Mouse (Mus musculus) liver, embryonic 14.5 days (tissue): ENCODE results near the gene Il10. TPM values are rescaled to one million over a fixed set of nuclear protein-coding genes. Genes with fewer than 3 reads are reported as not detected.
A peak's percentile ranks its signal among the peaks of the same experiment; 100 is the strongest.
"Not testable (repeated sequence)": the region's sequence is repeated elsewhere in the genome, so short reads cannot be mapped to it uniquely, and the experiment has no call there.

ENCODE experiments used
- ATAC-seq: fragments of 200-750 bp; cut with Nextera tagmentation; 2 replicates; pipeline ENCODE4 v1.8.0; 2017; ENCODE audit warnings: moderate number of reproducible peaks, mild to moderate bottlenecking, moderate library complexity; ENCODE audit not compliant: insufficient read depth
- DNase-seq, 3 experiments: peaks; one replicate each; pipeline ENCODE4 v3.0.0-alpha.2; 2012 to 2013; ENCODE audit warnings: low read depth in 3 of 3, low spot score in 3 of 3
- H3K27ac ChIP-seq: fragments of 300-500 bp; sonication (generic); 2 replicates; pipeline ENCODE4 v1.5.1; 2014; ENCODE audit warnings: moderate library complexity, mild to moderate bottlenecking, control low read depth, inconsistent platforms
- H3K27me3 ChIP-seq: fragments of 300-500 bp; sonication (generic); 2 replicates; pipeline ENCODE4 v1.6.1; 2014; ENCODE audit warnings: mild to moderate bottlenecking, low read length, moderate library complexity; ENCODE audit not compliant: control insufficient read depth, insufficient read depth
- H3K36me3 ChIP-seq: fragments of 300-500 bp; sonication (generic); replicated peaks from 2 replicates; pipeline ENCODE4 v1.6.1; 2014; ENCODE audit warnings: low read depth; ENCODE audit not compliant: control insufficient read depth, insufficient read depth
- H3K4me1 ChIP-seq, 2 experiments: fragments of 200-500 bp in 1 of 2; fragments of 300-500 bp in 1 of 2; sonication (generic) in 1 of 2; replicated peaks; 2 replicates each; pipeline ENCODE4 v1.6.1; 2012 to 2014; ENCODE audit warnings: antibody characterized with exemption in 1 of 2, inconsistent platforms in 1 of 2, low read length in 1 of 2; ENCODE audit not compliant: control insufficient read depth in 2 of 2, insufficient read depth in 2 of 2
- H3K4me2 ChIP-seq: fragments of 300-500 bp; sonication (generic); 2 replicates; pipeline ENCODE4 v1.6.1; 2014; ENCODE audit warnings: low read depth, mild to moderate bottlenecking, control low read depth, moderate library complexity
- H3K4me3 ChIP-seq, 2 experiments: fragments of 200-500 bp in 1 of 2; fragments of 300-500 bp in 1 of 2; sonication (generic) in 1 of 2; 2 replicates each; pipeline ENCODE4 v1.5.1; 2012 to 2014; ENCODE audit warnings: low read depth in 2 of 2, low read length in 2 of 2, mild to moderate bottlenecking in 2 of 2, control low read depth in 1 of 2, inconsistent platforms in 1 of 2, moderate library complexity in 1 of 2; ENCODE audit not compliant: insufficient read depth in 1 of 2
- H3K9ac ChIP-seq: fragments of 300-500 bp; sonication (generic); replicated peaks from 2 replicates; pipeline ENCODE4 v1.6.1; 2014; ENCODE audit warnings: mild to moderate bottlenecking, control low read depth, moderate library complexity
- H3K9me3 ChIP-seq: fragments of 300-500 bp; sonication (generic); 2 replicates; pipeline ENCODE4 v1.6.1; 2016; ENCODE audit warnings: low read length, mixed read lengths; ENCODE audit not compliant: control insufficient read depth
- CTCF ChIP-seq: IDR thresholded peaks from 2 replicates; pipeline ENCODE4 v1.5.1; 2016; ENCODE audit warnings: antibody characterized with exemption, low read depth, control low read depth
- EP300 ChIP-seq: IDR thresholded peaks from 2 replicates; pipeline ENCODE4 v1.6.1; 2016; ENCODE audit warnings: antibody characterized with exemption, low read depth
- WGBS: fragments of 180-500 bp; shearing (Covaris S2); extraction: QIAGEN DNeasy Blood & Tissue Kit; methylation state at CpG from one replicate; pipeline ENCODE4 v1.1.7; 2014; ENCODE audit not compliant: insufficient replicate concordance; 5-methylcytosine and 5-hydroxymethylcytosine counted together
- polyA plus RNA-seq, 2 experiments: library from polyadenylated mRNA; depleted of rRNA in 1 of 2; stranded (reverse) in 1 of 2; unstranded in 1 of 2; fragments of >200 nt; fragmentation: Nextera tagmentation in 1 of 2; extraction: Ambion mirVana in 1 of 2; gene quantifications; 2 replicates each; pipeline versions ENCODE4 v1.2.1 to v1.2.3; 2012 to 2014

Gene Il10
- polyA plus RNA-seq, 2 experiments = 0.03 TPM; not detected in 1

GRCm38 (mm10) chr1:131022591-131023249 lies 3.1 kb downstream of the Il10 start:
- WGBS = 59% methylated on average over 5 of the region's 5 CpGs
- H3K27ac ChIP-seq = no peak overlapping the region
- no peak for DNase-seq
- no peak for ATAC-seq
- no peaks in the 10 kb centered on the region for H3K36me3 ChIP-seq
- no peaks in the 10 kb centered on the region for H3K9me3 ChIP-seq
- H3K4me3 ChIP-seq = no peak overlapping the region
- H3K27me3 ChIP-seq = 0 out of 2 replicates have a peak, but pooled peaks cover 2% of the 10 kb centered on the region
- H3K4me2 ChIP-seq = no peak overlapping the region
- TF ChIP-seq EP300 = no peak
- TF ChIP-seq CTCF = no peak
- peaks cover 2 to 8% of the 10 kb centered on the region in 2 experiments; a peak in 3 of 4 replicates for H3K4me1 ChIP-seq
- no peak overlapping the region for H3K9ac ChIP-seq

GRCm38 (mm10) chr1:131023250-131023858 lies 3.7 kb downstream of the Il10 start:
- H3K9me3 ChIP-seq, H3K9ac ChIP-seq, H3K4me1 ChIP-seq, H3K4me3 ChIP-seq, DNase-seq, ATAC-seq, H3K27me3 ChIP-seq, H3K36me3 ChIP-seq, H3K4me2 ChIP-seq, H3K27ac ChIP-seq: not testable (repeated sequence)
- 59% methylated on average over 3 of the region's 4 CpGs for WGBS

GRCm38 (mm10) chr1:131024900-131025842 lies 5.5 kb downstream of the Il10 start:
- Histone ChIP-seq H3K27ac (no peak overlapping the region), H3K9ac (no peak overlapping the region), H3K36me3 (no peaks in the 10 kb centered on the region), H3K4me1 (peaks cover 5 to 21% of the 10 kb centered on the region in 2 experiments), H3K27me3 (no peaks in the 10 kb centered on the region), H3K9me3 (no peaks in the 10 kb centered on the region), H3K4me3 (no peak overlapping the region), H3K4me2 (no peak overlapping the region)
- peak; percentile 51; the same call in 1 of the 2 replicates for ATAC-seq
- no peak for TF ChIP-seq EP300
- TF ChIP-seq CTCF = no peak
- WGBS = 38% methylated on average over 8 of the region's 8 CpGs
- DNase-seq = no peak

- TF ChIP-seq CTCF = no peak
- TF ChIP-seq EP300 = no peak
- ATAC-seq (peak; percentile 24; the same call in 1 of the 2 replicates), DNase-seq (no peak)
- no peak overlapping the region for H3K9ac ChIP-seq
- H3K4me1 ChIP-seq = peaks cover 5 to 21% of the 10 kb centered on the region in 2 experiments
- no peak overlapping the region for H3K27ac ChIP-seq
- WGBS = 14% methylated on average over 4 of the region's 4 CpGs
- H3K9me3 ChIP-seq = no peaks in the 10 kb centered on the region
- no peak overlapping the region for H3K4me3 ChIP-seq
- H3K27me3 ChIP-seq = no peaks in the 10 kb centered on the region
- no peak overlapping the region for H3K4me2 ChIP-seq
- no peaks in the 10 kb centered on the region for H3K36me3 ChIP-seq
Observed at GRCm38 (mm10) chr1:131025843-131026190, 6.2 kb downstream of the Il10 start.

GRCm38 (mm10) chr1:131029215-131029614 lies 9.6 kb downstream of the Il10 start:
- Histone ChIP-seq H3K36me3 (no peaks in the 10 kb centered on the region), H3K4me3 (no peak overlapping the region), H3K4me1 (peaks cover 5 to 21% of the 10 kb centered on the region in 2 experiments), H3K9ac (no peak overlapping the region), H3K9me3 (no peaks in the 10 kb centered on the region), H3K27ac (no peak overlapping the region; the same call in 1 of the 2 replicates), H3K27me3 (no peaks in the 10 kb centered on the region), H3K4me2 (peak overlapping the region; percentile 29; the same call in 1 of the 2 replicates)
- no peak for TF ChIP-seq CTCF
- TF ChIP-seq EP300 = peak; percentile 66
- ATAC-seq (peak; percentile 84), DNase-seq (peak in 2 of 3 experiments; percentile 42 to 52)
- 19% methylated on average over 3 of the region's 3 CpGs for WGBS
